Mouse (Mus musculus) colon, adult 2 months (tissue): ENCODE data around the gene Btbd35f23. TPM values are rescaled to one million over a fixed set of nuclear protein-coding genes. Genes with fewer than 3 reads are reported as not detected.

ENCODE experiments used
- polyA plus RNA-seq: library from polyadenylated mRNA; depleted of rRNA; stranded (reverse); fragments of >200 nt; gene quantifications from 2 replicates; pipeline ENCODE4 v1.2.3, GENCODE M21; 2012; rRNA removed

Btbd35f23 gene
- polyA plus RNA-seq = not detected in 2 replicates

GRCm38 (mm10) chrX:3076575-3076974 lies at the start of gene Btbd35f23:
TSS of gene Btbd35f23 (plus strand) at chrX:3076875.

Other genes starting within 250 kb of the Btbd35f23 start
- gene Btbd35f24, start 119.0 kb downstream of the Btbd35f23 start, polyA plus RNA-seq = not detected in 2 replicates